Mouse (Mus musculus) neural tube, embryonic 14.5 days (tissue): ENCODE measurements at regions not wholly inside any gene's neighbourhood (a gene's known extent, or its start where the extent isn't known, plus 50 kb on each side); places are given as distances from the start of the nearest gene placed in this dataset.
A peak's percentile ranks its signal among the peaks of the same experiment; 100 is the strongest.

Source experiments
- ATAC-seq: fragments of 200-750 bp; cut with Nextera tagmentation; 2 replicates; pipeline ENCODE4 v1.8.0; 2017; ENCODE audit warnings: low read depth, mild to moderate bottlenecking, moderate TSS enrichment, moderate library complexity
- H3K27ac ChIP-seq: fragments of 300-500 bp; sonication (generic); 2 replicates; pipeline ENCODE4 v1.5.1; 2014; ENCODE audit warnings: low read depth, mild to moderate bottlenecking, control low read depth, low read length, moderate library complexity, mixed read lengths
- H3K27me3 ChIP-seq: fragments of 300-500 bp; sonication (generic); 2 replicates; pipeline ENCODE4 v1.6.1; 2014; ENCODE audit warnings: low read length; ENCODE audit not compliant: control insufficient read depth, insufficient read depth
- H3K36me3 ChIP-seq: fragments of 300-500 bp; sonication (generic); 2 replicates; pipeline ENCODE4 v1.6.1; 2014; ENCODE audit warnings: low read length, mixed read lengths; ENCODE audit not compliant: control insufficient read depth, insufficient read depth
- H3K4me1 ChIP-seq: fragments of 300-500 bp; sonication (generic); 2 replicates; pipeline ENCODE4 v1.6.1; 2014; ENCODE audit warnings: low read length; ENCODE audit not compliant: control insufficient read depth, insufficient read depth
- H3K4me2 ChIP-seq: fragments of 300-500 bp; sonication (generic); 2 replicates; pipeline ENCODE4 v1.6.1; 2014; ENCODE audit warnings: mild to moderate bottlenecking, low read depth, low read length, control low read depth
- H3K4me3 ChIP-seq: fragments of 300-500 bp; sonication (generic); 2 replicates; pipeline ENCODE4 v1.5.1; 2014; ENCODE audit warnings: low read depth, low read length, control low read depth, mixed read lengths
- H3K9ac ChIP-seq: fragments of 300-500 bp; sonication (generic); replicated peaks from 2 replicates; pipeline ENCODE4 v1.6.1; 2014; ENCODE audit warnings: low read depth, mild to moderate bottlenecking, control low read depth, low read length, mixed read lengths
- H3K9me3 ChIP-seq: fragments of 300-500 bp; sonication (generic); 2 replicates; pipeline ENCODE4 v1.6.1; 2016; ENCODE audit warnings: low read length; ENCODE audit not compliant: control insufficient read depth
- WGBS: fragments of 180-500 bp; shearing (Covaris S2); extraction: QIAGEN DNeasy Blood & Tissue Kit; methylation state at CpG from one replicate; pipeline ENCODE4 v1.1.7; 2014; 5-methylcytosine and 5-hydroxymethylcytosine counted together

DNA sequence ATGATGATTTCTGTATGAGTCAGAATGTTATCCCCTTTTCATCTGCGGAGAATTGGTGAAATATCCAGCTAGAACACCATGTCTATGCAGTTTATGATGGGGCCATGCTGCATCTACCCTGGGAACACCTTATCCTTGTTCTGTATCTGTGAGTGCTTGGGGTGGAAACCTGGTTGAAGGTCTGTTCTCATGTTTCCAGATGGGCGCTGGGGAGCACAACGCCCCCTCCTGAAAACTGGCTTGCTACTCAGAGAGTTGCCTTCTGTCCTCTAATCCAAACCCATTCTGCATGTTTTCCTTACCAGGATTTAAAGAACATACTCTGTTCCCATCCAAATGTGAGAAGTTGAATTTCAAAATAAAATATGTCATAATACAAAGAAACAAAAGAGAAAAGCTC lies 1239.5 kb upstream of the Zeb2 start:
- ATAC-seq, result no peak
- H3K36me3 ChIP-seq, result no peaks in the 10 kb centered on the region
- H3K4me1 ChIP-seq, result no peaks in the 10 kb centered on the region
- H3K4me3 ChIP-seq, result no peak overlapping the region
- H3K9me3 ChIP-seq, result no peaks in the 10 kb centered on the region
- WGBS, result 90% methylated on average over 3 of the region's 3 CpGs
- no peaks in the 10 kb centered on the region for H3K27me3 ChIP-seq
- H3K27ac ChIP-seq, result no peak overlapping the region
- H3K4me2 ChIP-seq, result no peak overlapping the region
- H3K9ac ChIP-seq, result no peak overlapping the region

DNA sequence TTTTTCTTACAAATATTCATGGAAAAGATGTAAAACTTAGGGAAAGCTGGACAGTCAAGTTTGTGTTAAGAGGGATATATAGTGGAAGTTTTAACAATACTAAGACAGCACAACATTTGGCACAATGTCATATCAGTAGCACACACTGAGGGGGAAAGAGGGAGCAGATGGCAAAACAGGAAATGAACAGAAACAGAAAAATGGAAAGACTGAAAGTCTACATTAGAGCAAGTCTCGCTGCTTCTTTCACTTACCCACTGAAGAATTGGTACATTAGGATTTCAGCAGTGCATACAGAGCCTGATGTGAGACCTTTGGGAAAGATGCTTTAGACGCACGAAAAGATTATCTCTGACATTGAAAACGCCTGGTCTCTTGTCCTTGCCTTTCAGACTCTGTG lies 1223.5 kb upstream of the Zeb2 start:
- Histone ChIP-seq H3K4me1 (no peaks in the 10 kb centered on the region), H3K4me3 (no peak overlapping the region), H3K9ac (no peak overlapping the region), H3K27ac (no peak overlapping the region), H3K36me3 (no peaks in the 10 kb centered on the region), H3K27me3 (no peaks in the 10 kb centered on the region), H3K9me3 (no peaks in the 10 kb centered on the region), H3K4me2 (no peak overlapping the region)
- 81% methylated on average over 4 of the region's 4 CpGs for WGBS
- ATAC-seq, result no peak

DNA sequence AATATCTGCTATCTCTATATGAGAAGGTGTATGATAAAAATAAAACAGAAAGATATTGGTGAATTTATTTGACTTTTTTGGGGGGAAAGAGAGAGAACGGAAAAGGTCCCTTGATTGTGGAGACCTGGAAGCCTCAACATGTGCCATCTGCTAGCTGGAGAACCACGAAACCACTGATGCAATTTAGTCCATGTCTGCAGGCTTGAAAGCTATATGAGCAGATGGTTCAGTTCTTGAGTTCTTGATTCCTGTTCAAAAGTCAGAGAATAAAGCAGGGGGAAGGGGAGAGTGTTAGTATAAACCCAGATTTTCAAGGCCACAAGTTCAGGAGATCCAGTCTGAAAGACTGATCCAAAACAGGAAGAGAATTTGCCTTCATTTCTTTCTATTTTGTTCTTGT lies 1199.5 kb upstream of the Zeb2 start:
- no peak overlapping the region for H3K4me2 ChIP-seq
- H3K27ac ChIP-seq, result no peak overlapping the region
- no peaks in the 10 kb centered on the region for H3K27me3 ChIP-seq
- 86% methylated on average over 2 of the region's 2 CpGs for WGBS
- no peak for ATAC-seq
- H3K9ac ChIP-seq, result no peak overlapping the region
- no peak overlapping the region for H3K4me3 ChIP-seq
- H3K9me3 ChIP-seq, result no peaks in the 10 kb centered on the region
- no peaks in the 10 kb centered on the region for H3K4me1 ChIP-seq
- no peaks in the 10 kb centered on the region for H3K36me3 ChIP-seq

DNA sequence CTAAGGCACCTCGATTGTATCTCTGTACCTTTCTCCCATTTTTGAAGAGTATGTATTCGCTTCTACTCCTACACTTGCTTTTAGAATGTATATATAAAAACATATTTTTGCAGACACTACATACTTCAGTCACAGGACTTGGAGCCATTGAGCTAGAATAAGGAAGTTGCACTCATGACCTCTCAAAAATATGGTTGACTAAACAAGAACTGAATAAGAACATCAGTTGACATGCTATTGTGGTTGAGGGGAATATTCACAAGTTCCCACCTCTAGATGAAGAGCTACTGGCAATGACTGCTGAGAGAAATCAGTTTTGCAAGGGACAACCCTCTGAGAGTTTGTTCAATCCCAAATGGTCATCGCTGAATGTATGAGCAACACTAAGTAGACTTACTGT lies 1198.0 kb upstream of the Zeb2 start:
- no peak overlapping the region for H3K4me3 ChIP-seq
- 92% methylated on average over 3 of the region's 3 CpGs for WGBS
- no peak overlapping the region for H3K4me2 ChIP-seq
- no peaks in the 10 kb centered on the region for H3K4me1 ChIP-seq
- no peaks in the 10 kb centered on the region for H3K27me3 ChIP-seq
- no peak overlapping the region for H3K9ac ChIP-seq
- no peak overlapping the region for H3K27ac ChIP-seq
- H3K9me3 ChIP-seq, result no peaks in the 10 kb centered on the region
- no peak for ATAC-seq
- H3K36me3 ChIP-seq, result no peaks in the 10 kb centered on the region

DNA sequence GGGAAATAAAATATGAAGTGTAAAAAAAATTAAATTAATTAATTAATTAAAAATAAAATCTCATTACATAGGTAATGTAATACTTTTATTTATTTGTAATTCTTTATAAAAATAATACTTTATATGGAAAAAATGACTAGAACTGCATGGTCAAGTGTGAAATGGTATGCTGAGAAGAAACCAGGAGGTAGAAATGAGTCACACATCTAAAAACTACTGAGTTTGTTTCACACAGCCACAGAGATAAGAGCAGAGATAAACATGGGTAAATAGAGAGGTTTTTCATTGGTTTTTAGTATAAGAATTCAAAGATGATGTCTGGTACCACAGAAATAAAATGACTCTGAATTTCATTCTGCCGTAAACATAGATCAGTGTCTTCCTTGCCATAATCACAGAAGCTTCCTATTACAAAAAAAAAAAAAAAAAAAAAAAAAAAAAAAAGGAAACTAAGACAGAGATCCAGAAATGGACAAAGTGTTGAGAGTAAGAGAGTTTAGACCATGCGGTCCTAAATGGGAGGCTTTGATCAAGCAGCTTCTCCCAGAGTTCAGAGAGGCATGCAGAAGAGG lies 1190.5 kb upstream of the Zeb2 start:
- H3K4me2 ChIP-seq, result no peak overlapping the region
- no peaks in the 10 kb centered on the region for H3K27me3 ChIP-seq
- H3K27ac ChIP-seq, result no peak overlapping the region
- H3K9ac ChIP-seq, result no peak overlapping the region
- H3K4me3 ChIP-seq, result no peak overlapping the region
- no peak for ATAC-seq
- no peaks in the 10 kb centered on the region for H3K9me3 ChIP-seq
- H3K36me3 ChIP-seq, result no peaks in the 10 kb centered on the region
- no peaks in the 10 kb centered on the region for H3K4me1 ChIP-seq
- whole genome bisulfite sequencing, result 91% methylated on average over 2 of the region's 2 CpGs

DNA sequence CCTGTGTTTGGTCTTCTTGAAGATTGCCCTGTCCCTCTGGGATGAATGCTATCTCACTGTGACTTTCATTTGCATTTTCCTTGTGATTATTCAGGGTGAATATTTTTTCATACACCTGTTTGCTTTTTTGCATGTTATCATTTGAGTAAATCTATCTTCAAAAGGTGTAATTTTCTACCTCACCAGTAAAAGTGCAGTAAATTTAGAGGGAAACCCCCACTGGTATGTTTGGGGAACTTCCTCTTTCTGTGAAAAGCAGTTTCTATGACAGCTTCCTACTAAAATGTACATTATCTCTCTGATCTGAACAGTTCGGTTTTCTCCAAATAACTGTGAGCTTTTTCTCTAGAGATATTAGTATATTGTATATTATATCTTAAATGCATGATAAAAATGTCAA lies 1185.4 kb upstream of the Zeb2 start:
- Histone ChIP-seq H3K27me3 (no peaks in the 10 kb centered on the region), H3K4me3 (no peak overlapping the region), H3K4me1 (no peaks in the 10 kb centered on the region), H3K36me3 (no peaks in the 10 kb centered on the region), H3K4me2 (no peak overlapping the region), H3K9ac (no peak overlapping the region), H3K9me3 (no peaks in the 10 kb centered on the region), H3K27ac (no peak overlapping the region)
- WGBS, result 70% methylated on average over 1 of the region's 1 CpGs
- ATAC-seq, result no peak

DNA sequence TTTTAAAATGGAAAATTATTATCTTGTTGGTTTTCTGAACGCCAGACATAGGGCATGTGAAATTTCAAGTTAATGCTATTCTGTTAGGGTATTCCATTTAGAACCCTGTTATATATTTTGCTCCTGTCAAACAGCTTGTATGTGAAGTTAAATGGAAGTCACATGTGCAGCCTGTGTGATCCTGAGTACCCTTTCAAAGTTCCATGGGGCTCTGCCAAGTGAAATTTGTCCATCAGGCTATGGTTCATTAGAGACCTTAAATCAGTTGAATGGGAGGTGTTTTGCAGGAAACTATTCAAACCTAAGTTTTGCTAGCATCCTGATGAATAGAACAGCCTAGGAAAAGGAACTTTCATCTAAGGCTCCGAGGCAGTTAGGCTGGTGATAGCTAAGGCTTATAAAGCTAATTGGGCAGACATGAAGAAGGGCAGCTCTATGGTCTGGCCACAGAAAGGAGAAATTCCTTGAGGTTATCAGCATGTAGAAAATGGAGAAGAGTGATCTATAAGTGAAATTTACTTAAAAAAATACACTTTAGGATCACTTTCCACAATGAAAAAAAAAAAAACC lies 1180.2 kb upstream of the Zeb2 start:
- no peaks in the 10 kb centered on the region for H3K4me1 ChIP-seq
- H3K36me3 ChIP-seq, result no peaks in the 10 kb centered on the region
- H3K4me3 ChIP-seq, result no peak overlapping the region
- peak; percentile 38; the same call in 1 of the 2 replicates for ATAC-seq
- H3K9me3 ChIP-seq, result no peaks in the 10 kb centered on the region
- WGBS, result 33% methylated on average over 2 of the region's 2 CpGs
- H3K9ac ChIP-seq, result no peak overlapping the region
- H3K27me3 ChIP-seq, result no peaks in the 10 kb centered on the region
- H3K4me2 ChIP-seq, result no peak overlapping the region
- no peak overlapping the region for H3K27ac ChIP-seq

DNA sequence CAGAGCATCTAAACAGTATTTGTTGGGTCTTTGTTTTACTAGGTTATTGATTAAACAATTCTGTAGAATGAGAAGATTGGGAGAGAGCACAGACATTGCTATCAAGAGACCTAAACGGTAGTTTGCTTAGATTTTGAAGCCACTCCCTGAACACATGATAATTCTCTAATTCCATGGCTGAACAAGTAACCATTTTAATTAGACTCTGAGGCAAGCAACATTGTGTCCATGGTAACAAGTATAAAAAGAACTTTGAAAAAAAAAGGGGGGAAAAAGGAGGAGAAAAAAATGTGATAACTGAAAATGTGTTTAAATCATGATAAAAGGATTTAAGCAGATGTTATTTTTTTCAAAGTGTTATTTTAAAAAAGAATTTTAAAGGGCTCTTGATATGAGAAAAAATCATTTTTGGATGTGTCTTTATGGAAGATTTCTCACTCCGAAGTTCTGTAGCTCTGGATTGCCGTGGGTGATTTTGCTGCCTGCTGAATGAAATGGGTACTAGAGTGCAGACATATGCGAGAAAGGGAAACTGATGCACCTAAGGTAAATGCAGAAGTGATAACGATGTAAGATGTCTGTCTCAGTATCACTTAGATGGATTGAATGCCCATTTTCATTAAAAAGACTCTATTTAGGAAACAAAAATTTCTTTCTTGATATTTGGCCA lies 1166.9 kb upstream of the Zeb2 start:
- Histone ChIP-seq H3K4me2 (no peak overlapping the region), H3K27me3 (no peaks in the 10 kb centered on the region), H3K9ac (no peak overlapping the region), H3K9me3 (no peaks in the 10 kb centered on the region), H3K36me3 (no peaks in the 10 kb centered on the region), H3K27ac (no peak overlapping the region), H3K4me3 (no peak overlapping the region), H3K4me1 (no peaks in the 10 kb centered on the region)
- WGBS, result 87% methylated on average over 5 of the region's 5 CpGs
- no peak for ATAC-seq

DNA sequence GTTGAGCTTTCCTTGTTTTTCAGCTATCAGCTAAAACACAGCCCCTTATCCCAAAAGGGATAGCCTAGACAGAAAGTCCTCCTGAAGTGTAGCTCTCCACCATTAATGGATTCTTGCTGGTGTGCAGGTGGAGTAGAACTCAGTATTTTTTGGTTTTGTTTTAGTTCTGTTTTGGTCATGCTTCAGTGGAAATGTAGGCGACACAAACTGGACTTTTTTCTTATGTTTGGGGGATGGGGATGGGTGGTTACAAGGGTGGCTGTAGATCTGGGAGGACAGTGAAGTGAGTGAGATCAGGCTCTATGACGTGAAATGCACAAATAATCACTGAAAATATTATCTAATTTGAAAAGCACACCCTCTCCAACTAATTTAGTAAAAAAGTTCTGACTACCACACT lies 1163.6 kb upstream of the Zeb2 start:
- Histone ChIP-seq H3K9me3 (no peaks in the 10 kb centered on the region), H3K27ac (no peak overlapping the region), H3K9ac (no peak overlapping the region), H3K36me3 (no peaks in the 10 kb centered on the region), H3K4me2 (no peak overlapping the region), H3K4me1 (no peaks in the 10 kb centered on the region), H3K4me3 (no peak overlapping the region), H3K27me3 (no peaks in the 10 kb centered on the region)
- WGBS, result 77% methylated on average over 2 of the region's 2 CpGs
- ATAC-seq, result no peak
